11 mouse cellular contexts compared by ENCODE assay signal in the genomic region with DNA sequence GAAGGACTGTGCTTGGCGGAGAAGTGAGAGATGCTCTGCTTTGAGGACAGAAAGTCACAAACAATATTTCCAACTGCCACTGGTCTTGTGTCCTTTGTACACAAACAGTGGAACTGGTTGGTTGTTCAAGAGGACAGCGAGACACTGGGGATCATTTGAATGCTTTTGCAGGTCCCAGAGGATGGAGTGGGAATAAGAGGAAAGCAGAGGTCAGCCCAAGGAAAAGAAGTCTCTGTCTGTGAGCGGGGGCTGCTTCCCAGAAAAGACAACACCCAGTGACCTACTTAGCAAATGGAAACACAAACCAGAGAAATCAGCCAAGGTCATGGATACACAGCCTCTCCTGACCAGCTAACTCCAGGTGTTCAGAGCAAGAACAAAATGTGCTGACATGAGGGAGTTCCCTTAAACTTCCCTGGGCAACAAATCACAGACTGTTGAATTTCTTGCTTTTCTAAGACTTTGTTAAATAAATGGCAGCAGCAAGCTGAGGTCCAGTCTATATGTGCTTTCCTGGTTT. TPM values are rescaled to one million over a fixed set of nuclear protein-coding genes. Genes with fewer than 3 reads are reported as not detected.
"Had no signal": no experiment of that assay in that cellular context is flagged by ENCODE, and none has a peak within 500 bp of the region (broad histone marks: within the 10 kb centered on the region; RNA-seq: fewer than 3 reads in every experiment).

No protein-coding gene starts in this region.

- DNase-seq: kidney, postnatal 25 days; liver; liver, embryonic 13.5 days; liver, postnatal 0 days; lung, postnatal 14 days; retina, postnatal 1 day; right cerebral cortex, postnatal 4 days; thymus, adult 2 months; thymus, postnatal 25 days had no signal

RNA-seq across cellular contexts. Expression of gene Il1b, which starts 48.5 kb away (rescaled TPM):
- total RNA-seq: layer of hippocampus, postnatal 25 days; left cerebral cortex, postnatal 25 days had no signal
